ENCODE assay signal across 1 mouse cellular context in the genomic region with DNA sequence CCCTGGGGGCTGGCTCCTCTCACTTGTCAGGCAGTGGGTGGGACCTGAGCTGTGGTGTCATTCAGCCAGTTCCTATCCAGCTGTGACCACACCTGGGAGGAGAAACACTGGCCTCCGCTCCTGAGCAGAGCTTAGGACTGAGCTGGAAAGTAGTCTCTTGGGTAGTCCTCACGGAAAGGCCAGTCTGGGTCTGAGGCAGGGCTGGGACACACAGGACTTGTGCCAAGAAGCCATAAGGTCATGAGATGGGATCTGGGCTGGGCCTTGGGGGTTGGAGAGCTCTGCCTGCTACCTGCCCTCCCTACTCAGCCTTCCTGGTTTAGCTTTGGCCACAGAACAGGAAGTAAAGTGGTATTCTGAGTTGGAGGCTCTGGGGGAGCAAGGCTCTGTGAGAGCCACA.
TF ChIP-seq lines count a peak whose summit lies in the region.

No protein-coding gene starts in this region.

TF ChIP-seq in MEL, 35 proteins besides CTCF, POLR2A, EP300 and RAD21:
- no peak for TF ChIP-seq ZC3H11A (IDR thresholded peaks at IDR 0.05; ENCODE audit: low read depth, low read length)
- peak; percentile 29; the same call in 1 of the 2 replicates for TF ChIP-seq SMC3 (IDR thresholded peaks at IDR 0.05; ENCODE audit: low read depth, low read length)
- 0 out of 2 replicates have a peak, but pooled peaks have one; percentile 35 for TF ChIP-seq ELF1 (IDR thresholded peaks at IDR 0.05; ENCODE audit: low read depth, low read length)
